Mouse (Mus musculus) stomach, postnatal 0 days (tissue): Measurements from ENCODE around the gene Astn1. TPM values are rescaled to one million over a fixed set of nuclear protein-coding genes. Genes with fewer than 3 reads are reported as not detected.

Experiments
- ATAC-seq: fragments of 200-750 bp; cut with Nextera tagmentation; 2 replicates; pipeline ENCODE4 v1.8.0; 2017; ENCODE audit not compliant: low FRiP score, low TSS enrichment
- DNase-seq: peaks from one replicate; pipeline ENCODE4 v3.0.0-alpha.2; 2016; ENCODE audit warnings: low spot score
- H3K27ac ChIP-seq: fragments of 300-500 bp; sonication (generic); replicated peaks from 2 replicates; pipeline ENCODE4 v1.5.1; 2014; ENCODE audit warnings: mild to moderate bottlenecking, control low read depth
- H3K27me3 ChIP-seq: fragments of 300-500 bp; sonication (generic); 2 replicates; pipeline ENCODE4 v1.6.1; 2014; ENCODE audit warnings: low read length; ENCODE audit not compliant: control insufficient read depth, insufficient read depth
- H3K36me3 ChIP-seq: fragments of 300-500 bp; sonication (generic); 2 replicates; pipeline ENCODE4 v1.6.1; 2014; ENCODE audit warnings: low read length, mixed read lengths; ENCODE audit not compliant: control insufficient read depth, insufficient read depth
- H3K4me1 ChIP-seq: fragments of 300-500 bp; sonication (generic); replicated peaks from 2 replicates; pipeline ENCODE4 v1.6.1; 2014; ENCODE audit warnings: antibody characterized with exemption; ENCODE audit not compliant: control insufficient read depth, insufficient read depth
- H3K4me2 ChIP-seq: fragments of 300-500 bp; sonication (generic); replicated peaks from 2 replicates; pipeline ENCODE4 v1.6.1; 2014; ENCODE audit warnings: low read depth, mild to moderate bottlenecking, control low read depth, moderate library complexity
- H3K4me3 ChIP-seq: fragments of 300-500 bp; sonication (generic); 2 replicates; pipeline ENCODE4 v1.5.1; 2014; ENCODE audit warnings: low read depth, low read length, control low read depth
- H3K9ac ChIP-seq: fragments of 300-500 bp; sonication (generic); 2 replicates; pipeline ENCODE4 v1.6.1; 2014; ENCODE audit warnings: mild to moderate bottlenecking, low read length, control low read depth, mixed read lengths
- H3K9me3 ChIP-seq: fragments of 300-500 bp; sonication (generic); 2 replicates; pipeline ENCODE4 v1.6.1; 2016; ENCODE audit warnings: low read length; ENCODE audit not compliant: control insufficient read depth
- CTCF ChIP-seq: IDR thresholded peaks from 2 replicates; pipeline ENCODE4 v1.5.1; 2016; ENCODE audit warnings: antibody characterized with exemption, low read depth, mild to moderate bottlenecking, moderate library complexity
- EP300 ChIP-seq: optimal IDR thresholded peaks from 2 replicates; pipeline ENCODE3; 2016; ENCODE audit warnings: antibody characterized with exemption
- WGBS: fragments of 180-500 bp; shearing (Covaris S2); extraction: QIAGEN DNeasy Blood & Tissue Kit; methylation state at CpG from one replicate; pipeline ENCODE4 v1.1.7; 2014; 5-methylcytosine and 5-hydroxymethylcytosine counted together
- polyA plus RNA-seq: library from polyadenylated mRNA; unstranded; fragments of >200 nt; fragmentation: Nextera tagmentation; extraction: Ambion mirVana; gene quantifications from 2 replicates; pipeline ENCODE4 v1.2.1, GENCODE M21; 2015

Astn1 gene
- polyA plus RNA-seq, result 0.47 and 0.57 TPM in 2 replicates

GRCm38 (mm10) chr1:158361964-158362291 is at the start of gene Astn1:
Astn1 (plus strand) TSS chr1:158362273.
- H3K4me1 ChIP-seq, result no peaks in the 10 kb centered on the region
- no peak for TF ChIP-seq CTCF
- TF ChIP-seq EP300, result no peak
- no peak for ATAC-seq
- H3K27ac ChIP-seq, result no peak within 1 kb of the TSS
- H3K9ac ChIP-seq, result no peak within 1 kb of the TSS
- peak within 1 kb of the TSS; percentile 15 for H3K4me3 ChIP-seq
- WGBS, result 0% methylated on average over 2 of the region's 2 CpGs
- DNase-seq, result no peak
- H3K36me3 ChIP-seq, result no peaks in the 10 kb centered on the region
- no peaks in the 10 kb centered on the region; the same call in 1 of the 2 replicates for H3K27me3 ChIP-seq
- H3K9me3 ChIP-seq, result no peaks in the 10 kb centered on the region
- H3K4me2 ChIP-seq, result peak within 1 kb of the TSS; percentile 50

- TF ChIP-seq EP300 (no peak), CTCF (no peak)
- ATAC-seq (no peak), DNase-seq (no peak)
- no peak overlapping the region for H3K4me2 ChIP-seq
- 78% methylated on average over 6 of the region's 6 CpGs for WGBS
- H3K36me3 ChIP-seq, result no peaks in the 10 kb centered on the region
- no peaks in the 10 kb centered on the region for H3K9me3 ChIP-seq
- no peak overlapping the region for H3K4me3 ChIP-seq
- H3K27me3 ChIP-seq, result no peaks in the 10 kb centered on the region
- no peaks in the 10 kb centered on the region for H3K4me1 ChIP-seq
- no peak overlapping the region for H3K27ac ChIP-seq
- H3K9ac ChIP-seq, result no peak overlapping the region
Measured at GRCm38 (mm10) chr1:158323325-158323724, 38.7 kb upstream of the Astn1 start.

- WGBS, result 82% methylated on average over 5 of the region's 5 CpGs
- no peak overlapping the region for H3K4me2 ChIP-seq
- H3K9ac ChIP-seq, result no peak overlapping the region
- no peak overlapping the region for H3K4me3 ChIP-seq
- no peaks in the 10 kb centered on the region for H3K27me3 ChIP-seq
- H3K4me1 ChIP-seq, result no peaks in the 10 kb centered on the region
- DNase-seq, result no peak
- H3K9me3 ChIP-seq, result no peaks in the 10 kb centered on the region
- TF ChIP-seq EP300 (no peak), CTCF (no peak)
- ATAC-seq, result no peak
- no peaks in the 10 kb centered on the region for H3K36me3 ChIP-seq
- no peak overlapping the region for H3K27ac ChIP-seq
Measured at GRCm38 (mm10) chr1:158328126-158328525, 33.9 kb upstream of the Astn1 start.

DNA sequence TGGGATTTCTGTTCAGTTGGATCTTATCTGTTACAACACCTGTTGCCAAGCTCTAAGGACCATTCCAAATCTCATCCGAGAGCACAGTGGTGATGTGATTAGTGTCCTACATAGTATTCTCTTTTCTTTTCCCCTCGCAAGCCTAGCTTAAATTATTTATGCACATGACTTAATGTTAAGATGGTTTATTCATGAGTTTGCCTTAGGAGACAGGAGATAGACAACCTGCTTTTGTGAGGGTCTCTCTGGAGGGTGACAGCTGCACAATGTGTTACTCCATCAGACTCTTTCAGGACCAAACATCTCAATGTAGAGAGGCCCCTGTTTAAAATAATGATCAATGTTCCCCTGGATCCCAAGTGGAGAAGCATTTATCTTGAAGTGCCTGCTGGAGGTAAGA is 33.2 kb upstream of the Astn1 start:
- H3K27me3 ChIP-seq, result no peaks in the 10 kb centered on the region
- no peaks in the 10 kb centered on the region for H3K4me1 ChIP-seq
- WGBS, result 80% methylated on average over 2 of the region's 2 CpGs
- H3K4me3 ChIP-seq, result no peak overlapping the region
- ATAC-seq (no peak), DNase-seq (no peak)
- no peak overlapping the region for H3K9ac ChIP-seq
- H3K27ac ChIP-seq, result no peak overlapping the region
- TF ChIP-seq CTCF (no peak), EP300 (no peak)
- H3K36me3 ChIP-seq, result no peaks in the 10 kb centered on the region
- H3K4me2 ChIP-seq, result no peak overlapping the region
- no peaks in the 10 kb centered on the region for H3K9me3 ChIP-seq

- Histone ChIP-seq H3K4me2 (no peak overlapping the region), H3K9ac (no peak overlapping the region), H3K27me3 (no peaks in the 10 kb centered on the region), H3K27ac (no peak overlapping the region), H3K4me1 (no peaks in the 10 kb centered on the region), H3K36me3 (no peaks in the 10 kb centered on the region), H3K9me3 (no peaks in the 10 kb centered on the region), H3K4me3 (no peak overlapping the region)
- peak; percentile 50 for TF ChIP-seq CTCF
- no peak for TF ChIP-seq EP300
- ATAC-seq (no peak), DNase-seq (no peak)
- 54% methylated on average over 6 of the region's 6 CpGs for WGBS
Measured at GRCm38 (mm10) chr1:158343243-158343714, 18.8 kb upstream of the Astn1 start.

DNA sequence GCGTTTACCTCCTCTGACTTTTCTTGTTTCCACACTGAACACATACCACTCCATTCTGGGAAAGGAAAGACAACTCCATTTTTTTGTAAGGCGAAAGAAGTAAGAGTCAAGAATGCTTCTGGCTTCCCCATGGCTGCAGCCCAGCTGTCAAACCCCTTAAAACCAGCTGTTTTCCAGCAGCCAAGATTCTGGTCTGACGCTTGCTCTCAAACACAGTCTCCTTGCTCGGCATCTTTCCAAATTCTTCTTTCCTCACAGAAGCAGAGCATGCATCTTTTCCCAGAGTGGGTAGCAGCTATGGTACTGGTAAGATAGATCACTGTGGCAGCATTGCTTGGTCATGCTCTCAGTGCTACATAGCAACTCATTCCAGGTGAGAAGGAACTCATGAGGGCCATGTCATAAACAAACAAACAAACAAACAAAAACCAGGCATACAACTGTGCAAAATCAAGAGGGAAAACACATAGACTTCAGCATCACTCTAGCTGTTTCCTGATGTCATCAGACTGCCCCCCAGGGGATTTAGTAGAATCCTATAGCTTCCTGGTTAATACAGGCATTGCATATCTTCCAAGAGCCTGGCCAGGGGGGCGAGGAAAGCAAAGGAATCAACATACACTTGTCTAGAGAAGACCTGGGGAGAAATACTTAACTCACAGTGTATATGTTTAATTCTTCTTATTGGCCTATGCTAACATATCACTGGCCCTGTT is 8.3 kb upstream of the Astn1 start:
- TF ChIP-seq CTCF (no peak), EP300 (no peak)
- Histone ChIP-seq H3K36me3 (no peaks in the 10 kb centered on the region), H3K27me3 (0 out of 2 replicates have a peak, but pooled peaks cover 3% of the 10 kb centered on the region), H3K4me3 (no peak overlapping the region), H3K4me2 (no peak overlapping the region), H3K4me1 (no peaks in the 10 kb centered on the region; the same call in 1 of the 2 replicates), H3K27ac (no peak overlapping the region), H3K9ac (no peak overlapping the region), H3K9me3 (no peaks in the 10 kb centered on the region)
- WGBS, result 48% methylated on average over 5 of the region's 5 CpGs
- ATAC-seq, result no peak
- DNase-seq, result no peak
